ENCODE assay signal across 13 mouse cellular contexts in the genomic region with DNA sequence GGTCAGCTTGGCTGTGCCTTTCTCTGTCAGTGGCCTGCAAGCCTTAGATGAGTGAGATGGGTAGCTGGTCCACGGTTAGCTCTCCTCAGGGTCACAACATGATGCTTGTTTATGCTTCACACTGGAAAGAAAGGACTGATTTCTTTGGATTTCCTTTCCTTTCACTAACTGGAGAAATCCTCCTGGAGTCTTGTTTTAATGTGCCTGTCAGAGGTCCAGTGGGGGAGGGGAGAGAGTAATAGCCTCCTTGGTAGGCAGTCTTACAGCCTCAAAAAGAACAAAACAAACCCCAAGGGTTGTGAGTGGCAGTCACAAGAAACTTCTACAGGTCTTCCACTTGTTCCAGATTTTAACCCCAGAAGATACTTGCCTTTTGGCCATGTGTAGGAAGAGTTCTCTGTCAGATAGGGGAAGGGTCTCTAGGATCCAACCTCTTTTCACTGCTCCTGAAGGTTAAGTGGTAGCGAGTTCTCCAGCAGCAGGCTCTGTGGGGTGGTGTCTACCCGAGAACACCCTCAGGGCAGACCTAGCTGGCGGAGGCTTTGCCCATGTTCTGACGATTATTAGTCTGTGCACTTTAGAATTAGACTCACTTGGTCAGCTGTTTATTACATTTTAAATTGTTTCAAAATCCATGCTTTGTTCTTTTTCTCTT. TPM values are rescaled to one million over a fixed set of nuclear protein-coding genes. Genes with fewer than 3 reads are reported as not detected.
DNase-seq lines count a peak whose midpoint lies in the region; ATAC-seq lines count a peak whose summit lies in the region.
"Had no signal": no experiment of that assay in that cellular context is flagged by ENCODE, and none has a peak within 500 bp of the region (broad histone marks: within the 10 kb centered on the region; RNA-seq: fewer than 3 reads in every experiment).

No protein-coding gene starts in this region.

- no peaks in the 10 kb centered on the region for H3K36me3 ChIP-seq in embryonic facial prominence, embryonic 11.5 days (replicated peaks; ENCODE audit: control insufficient read depth, insufficient read depth, low read depth, low read length)
- H3K36me3 ChIP-seq in hindbrain, embryonic 14.5 days (replicated peaks; ENCODE audit: control insufficient read depth, insufficient read depth) = no peaks in the 10 kb centered on the region
- H3K36me3 ChIP-seq in neural tube, embryonic 13.5 days = no peaks in the 10 kb centered on the region
- H3K36me3 ChIP-seq: G1E; liver, embryonic 13.5 days had no signal

- 23% methylated on average over 5 of the region's 5 CpGs for WGBS in embryonic facial prominence, embryonic 11.5 days
- 11% methylated on average over 5 of the region's 5 CpGs for WGBS in hindbrain, embryonic 14.5 days
- 4% methylated on average over 5 of the region's 5 CpGs for WGBS in neural tube, embryonic 13.5 days

- no peaks in the 10 kb centered on the region for H3K9me3 ChIP-seq in embryonic facial prominence, embryonic 11.5 days (replicated peaks; ENCODE audit: control insufficient read depth, low read length)
- no peaks in the 10 kb centered on the region for H3K9me3 ChIP-seq in hindbrain, embryonic 14.5 days (ENCODE audit: control insufficient read depth, low read length)
- H3K9me3 ChIP-seq in neural tube, embryonic 13.5 days = no peaks in the 10 kb centered on the region
- H3K9me3 ChIP-seq: liver, embryonic 13.5 days had no signal

- no peak overlapping the region for H3K27ac ChIP-seq in embryonic facial prominence, embryonic 11.5 days (replicated peaks; ENCODE audit: low read depth, low read length)
- peak overlapping the region; percentile 91 for H3K27ac ChIP-seq in hindbrain, embryonic 14.5 days
- peak overlapping the region; percentile 93 for H3K27ac ChIP-seq in neural tube, embryonic 13.5 days (replicated peaks)
- H3K27ac ChIP-seq: gastrocnemius, adult 2 months; liver, embryonic 13.5 days; macrophage had no signal

- no peaks in the 10 kb centered on the region for H3K27me3 ChIP-seq in embryonic facial prominence, embryonic 11.5 days (ENCODE audit: control insufficient read depth, insufficient read depth, low read length)
- H3K27me3 ChIP-seq in hindbrain, embryonic 14.5 days (ENCODE audit: control insufficient read depth, insufficient read depth, low read length) = no peaks in the 10 kb centered on the region
- H3K27me3 ChIP-seq in neural tube, embryonic 13.5 days = no peaks in the 10 kb centered on the region
- H3K27me3 ChIP-seq: liver, embryonic 13.5 days had no signal

- H3K4me2 ChIP-seq in embryonic facial prominence, embryonic 11.5 days (ENCODE audit: low read depth, low read length) = no peak overlapping the region
- H3K4me2 ChIP-seq in hindbrain, embryonic 14.5 days (replicated peaks) = peak overlapping the region; percentile 69
- H3K4me2 ChIP-seq in neural tube, embryonic 13.5 days = peak overlapping the region; percentile 70
- H3K4me2 ChIP-seq: liver, embryonic 13.5 days had no signal

- no peak overlapping the region for H3K9ac ChIP-seq in embryonic facial prominence, embryonic 11.5 days (replicated peaks; ENCODE audit: low read length)
- peak overlapping the region; percentile 77 for H3K9ac ChIP-seq in hindbrain, embryonic 14.5 days
- H3K9ac ChIP-seq in neural tube, embryonic 13.5 days = peak overlapping the region; percentile 85
- H3K9ac ChIP-seq: liver, embryonic 13.5 days had no signal

- peaks cover 3% of the 10 kb centered on the region; the same call in 1 of the 2 replicates for H3K4me1 ChIP-seq in embryonic facial prominence, embryonic 11.5 days (ENCODE audit: control insufficient read depth, insufficient read depth, low read length)
- H3K4me1 ChIP-seq in hindbrain, embryonic 14.5 days (replicated peaks; ENCODE audit: control insufficient read depth, insufficient read depth, low read length) = peaks cover 30% of the 10 kb centered on the region
- peaks cover 35% of the 10 kb centered on the region for H3K4me1 ChIP-seq in neural tube, embryonic 13.5 days (replicated peaks)

- no peak overlapping the region for H3K4me3 ChIP-seq in embryonic facial prominence, embryonic 11.5 days (ENCODE audit: low read depth, low read length)
- peak overlapping the region; percentile 57 for H3K4me3 ChIP-seq in hindbrain, embryonic 14.5 days (replicated peaks; ENCODE audit: low read length)
- H3K4me3 ChIP-seq in neural tube, embryonic 13.5 days = peak overlapping the region; percentile 64
- H3K4me3 ChIP-seq: gastrocnemius, adult 2 months; liver, embryonic 13.5 days had no signal

- DNase-seq in cerebellum, adult 8-10 months = peak; percentile 18
- no peak for DNase-seq in cerebellum, postnatal 4 days (ENCODE audit: low spot score in 2 of 2)
- peak; percentile 30 for DNase-seq in embryonic facial prominence, embryonic 11.5 days (ENCODE audit: low spot score)
- no peak for DNase-seq in hindbrain, embryonic 14.5 days (ENCODE audit: low spot score)
- DNase-seq in thymus, postnatal 25 days = no peak
- no peak for DNase-seq in c-Kit-positive CD71-positive TER-119-positive erythroid progenitor cells, embryonic 14.5 days (ENCODE audit: low spot score)
- DNase-seq: gastrocnemius, adult 2 months; kidney, adult 8-10 months; liver, embryonic 13.5 days had no signal

- ATAC-seq in embryonic facial prominence, embryonic 11.5 days (replicated peaks; ENCODE audit: insufficient number of reproducible peaks, low FRiP score, low TSS enrichment, low read depth) = no peak
- ATAC-seq in hindbrain, embryonic 14.5 days (ENCODE audit: low FRiP score) = no peak
- ATAC-seq in neural tube, embryonic 13.5 days (ENCODE audit: low read depth) = peak; percentile 57; the same call in 1 of the 2 replicates
- no peak for ATAC-seq in granulocyte monocyte progenitor cell, adult 5-6 weeks (replicated peaks; ENCODE audit: poor library complexity, severe bottlenecking)

RNA-seq across cellular contexts. Expression of a gene that starts 0.8 kb away (rescaled TPM):
- 4.5 and 5.2 TPM in 2 replicates for polyA plus RNA-seq in embryonic facial prominence, embryonic 11.5 days (2014; fragmentation: Nextera tagmentation; extraction: Ambion mirVana)
- 38.1 and 39.0 TPM in 2 replicates for polyA plus RNA-seq in hindbrain, embryonic 14.5 days (2014; fragmentation: Nextera tagmentation; extraction: Ambion mirVana)
- 27.2 and 30.0 TPM in 2 replicates for polyA plus RNA-seq in neural tube, embryonic 13.5 days (2015; fragmentation: Nextera tagmentation; extraction: Ambion mirVana)
- total RNA-seq in granulocyte monocyte progenitor cell, adult 5-6 weeks (2014; fragmentation: Nextera tagmentation) = not detected in 2 replicates
- 0.21 TPM in 1 of 2 replicates, not detected in the other for total RNA-seq in granulocyte monocyte progenitor cell, adult 5-6 weeks (2017)
- polyA plus RNA-seq: G1E had no signal

Comparison
In these comparisons a context has a peak if more than half of its experiments do, and no peak if none do; other contexts are left out.
1. DNase-seq: peak in cerebellum, adult 8-10 months (single experiment) and embryonic facial prominence, embryonic 11.5 days (single experiment); none in cerebellum, postnatal 4 days (0 of 2), hindbrain, embryonic 14.5 days (single experiment), thymus, postnatal 25 days (single experiment) and c-Kit-positive CD71-positive TER-119-positive erythroid progenitor cells, embryonic 14.5 days (single experiment).